Mouse (Mus musculus) spleen, postnatal 36 days (tissue): ENCODE results near the gene Rasal1.

ENCODE experiments used
- DNase-seq, 2 experiments: peaks; one replicate each; pipeline ENCODE4 v3.0.0; 2022; ENCODE audit warnings: low spot score in 2 of 2, mixed read lengths in 1 of 2

The Rasal1 gene

GRCm38 (mm10) chr5:120648569-120649373, at the start of gene Rasal1:
Rasal1 (plus strand) TSS chr5:120648812.
- DNase-seq: peak; percentile 79 to 81

- DNase-seq: peak; percentile 49 to 57
Observed at GRCm38 (mm10) chr5:120599625-120600024, 49.0 kb upstream of the Rasal1 start.

- no peak for DNase-seq
Observed at GRCm38 (mm10) chr5:120600946-120601668, 47.5 kb upstream of the Rasal1 start.

GRCm38 (mm10) chr5:120602210-120602609, 46.4 kb upstream of the Rasal1 start:
- DNase-seq: no peak

GRCm38 (mm10) chr5:120603515-120603914, 45.1 kb upstream of the Rasal1 start:
- DNase-seq: no peak

- peak; percentile 76 to 85 for DNase-seq
Observed at GRCm38 (mm10) chr5:120604839-120605238, 43.8 kb upstream of the Rasal1 start.

GRCm38 (mm10) chr5:120605241-120605661, 43.4 kb upstream of the Rasal1 start:
- DNase-seq: no peak

GRCm38 (mm10) chr5:120605688-120606087, 42.9 kb upstream of the Rasal1 start:
- peak; percentile 73 to 84 for DNase-seq

- no peak for DNase-seq
Observed at GRCm38 (mm10) chr5:120606590-120607200, 41.9 kb upstream of the Rasal1 start.

- no peak for DNase-seq
Observed at GRCm38 (mm10) chr5:120607335-120607734, 41.3 kb upstream of the Rasal1 start.

- DNase-seq: no peak
Observed at GRCm38 (mm10) chr5:120609246-120609775, 39.3 kb upstream of the Rasal1 start.

- DNase-seq: no peak
Observed at GRCm38 (mm10) chr5:120610906-120611305, 37.7 kb upstream of the Rasal1 start.

GRCm38 (mm10) chr5:120611416-120611815, 37.2 kb upstream of the Rasal1 start:
- DNase-seq: no peak

GRCm38 (mm10) chr5:120612442-120612821, 36.2 kb upstream of the Rasal1 start, which contains the start of the genes Rita1 and Ddx54:
Rita1 (minus strand) TSS chr5:120612589.
Ddx54 (plus strand) TSS chr5:120612739.
- peak; percentile 94 to 96 for DNase-seq

GRCm38 (mm10) chr5:120612822-120613604, 35.6 kb upstream of the Rasal1 start:
- peak; percentile 100 for DNase-seq

- no peak for DNase-seq
Observed at GRCm38 (mm10) chr5:120615903-120616302, 32.7 kb upstream of the Rasal1 start.

GRCm38 (mm10) chr5:120618778-120619177, 29.8 kb upstream of the Rasal1 start:
- no peak for DNase-seq

GRCm38 (mm10) chr5:120619201-120619600, 29.4 kb upstream of the Rasal1 start:
- DNase-seq: peak; percentile 69 to 73

- DNase-seq: peak; percentile 84 to 85
Observed at GRCm38 (mm10) chr5:120620375-120621077, 28.1 kb upstream of the Rasal1 start.

- DNase-seq: peak; percentile 85 to 86
Observed at GRCm38 (mm10) chr5:120621078-120621765, 27.4 kb upstream of the Rasal1 start.
